ENCODE assay signal across 9 mouse cellular contexts in the genomic region with DNA sequence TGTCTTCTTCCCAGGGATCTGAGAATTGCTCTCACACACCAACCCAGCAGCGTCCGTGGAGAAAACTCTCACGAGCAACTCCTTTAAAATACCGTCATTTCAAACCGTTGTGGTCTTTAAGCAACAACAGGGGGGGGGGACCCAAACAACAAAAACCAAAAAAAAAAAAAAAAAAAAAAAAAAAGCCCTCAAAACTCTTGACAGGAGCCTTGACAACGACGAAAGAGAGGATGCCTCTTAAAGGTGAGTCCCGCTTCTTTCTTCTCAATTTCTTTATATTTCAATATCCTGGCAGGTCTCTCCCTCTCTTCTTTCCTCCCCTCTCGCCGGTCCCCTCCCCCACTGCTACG. TPM values are rescaled to one million over a fixed set of nuclear protein-coding genes. Genes with fewer than 3 reads are reported as not detected.
A peak's percentile ranks its signal among the peaks of the same experiment; 100 is the strongest.
DNase-seq lines count a peak whose midpoint lies in the region; ATAC-seq and TF ChIP-seq lines count a peak whose summit lies in the region.
"Had no signal": no experiment of that assay in that cellular context is flagged by ENCODE, and none has a peak within 500 bp of the region (broad histone marks: within the 10 kb centered on the region; RNA-seq: fewer than 3 reads in every experiment).

No protein-coding gene starts in this region.

- WGBS in heart, embryonic 10.5 days, result 0% methylated on average over 11 of the region's 11 CpGs
- WGBS in forebrain, embryonic 16.5 days, result under 1% methylated on average over 11 of the region's 11 CpGs
- WGBS in liver, embryonic 16.5 days (ENCODE audit: insufficient replicate concordance), result under 1% methylated on average over 11 of the region's 11 CpGs

- ATAC-seq in forebrain, embryonic 16.5 days, result no peak
- ATAC-seq in liver, embryonic 16.5 days (ENCODE audit: low read depth), result no peak

- H3K4me1 ChIP-seq in heart, embryonic 10.5 days, result peaks cover 39% of the 10 kb centered on the region
- H3K4me1 ChIP-seq in CH12.LX (ENCODE audit: control insufficient read depth in 1 of 2, insufficient read depth in 2 of 2), result peaks cover 2 to 10% of the 10 kb centered on the region in 2 experiments; a peak in 2 of 4 replicates
- H3K4me1 ChIP-seq in forebrain, embryonic 16.5 days (replicated peaks; ENCODE audit: control insufficient read depth, insufficient read depth, low read length), result peaks cover 40% of the 10 kb centered on the region
- H3K4me1 ChIP-seq in liver, embryonic 16.5 days (ENCODE audit: control insufficient read depth, low read depth, low read length), result peaks cover 10% of the 10 kb centered on the region

- H3K27ac ChIP-seq in heart, embryonic 10.5 days, result no peak overlapping the region
- H3K27ac ChIP-seq in CH12.LX (ENCODE audit: insufficient read depth, low read depth), result no peak overlapping the region
- peak overlapping the region; percentile 81 for H3K27ac ChIP-seq in forebrain, embryonic 16.5 days (ENCODE audit: low read length)
- no peak overlapping the region for H3K27ac ChIP-seq in liver, embryonic 16.5 days (ENCODE audit: low read length)

- H3K4me2 ChIP-seq in CH12.LX (ENCODE audit: insufficient read depth, low read depth, poor library complexity, severe bottlenecking), result peak overlapping the region; percentile 92
- peak overlapping the region; percentile 70 for H3K4me2 ChIP-seq in forebrain, embryonic 16.5 days (ENCODE audit: low read length)
- H3K4me2 ChIP-seq in liver, embryonic 16.5 days (ENCODE audit: low read depth, low read length), result peak overlapping the region; percentile 60

- DNase-seq in heart, embryonic 10.5 days (ENCODE audit: low spot score), result no peak
- no peak for DNase-seq in heart, adult 18-20 months
- no peak for DNase-seq in CH12.LX (ENCODE audit: extremely low read depth)
- no peak for DNase-seq in spleen, adult 18-20 months
- no peak for DNase-seq in kidney, adult 18-20 months
- no peak for DNase-seq in layer of hippocampus, adult 8-10 months (ENCODE audit: low spot score in 2 of 2)

- H3K9ac ChIP-seq in CH12.LX (ENCODE audit: insufficient read depth, low read depth), result no peak overlapping the region
- H3K9ac ChIP-seq in forebrain, embryonic 16.5 days (replicated peaks; ENCODE audit: low read depth, low read length), result peak overlapping the region; percentile 64
- H3K9ac ChIP-seq in liver, embryonic 16.5 days (ENCODE audit: low read depth, low read length), result no peak overlapping the region

- TF ChIP-seq RAD21 in CH12.LX (IDR thresholded peaks at IDR 0.05; ENCODE audit: low read depth, low read length), result no peak

- TF ChIP-seq POLR2A in CH12.LX (IDR thresholded peaks at IDR 0.05; ENCODE audit: low read depth, low read length), result no peak

- peaks cover 98% of the 10 kb centered on the region for H3K27me3 ChIP-seq in heart, embryonic 10.5 days (ENCODE audit: insufficient read depth, poor library complexity, severe bottlenecking)
- H3K27me3 ChIP-seq in CH12.LX (replicated peaks), result peaks cover 75% of the 10 kb centered on the region
- H3K27me3 ChIP-seq in forebrain, embryonic 16.5 days (replicated peaks; ENCODE audit: control insufficient read depth, insufficient read depth, low read length), result peaks cover 19% of the 10 kb centered on the region
- peaks cover 98% of the 10 kb centered on the region for H3K27me3 ChIP-seq in liver, embryonic 16.5 days (ENCODE audit: control insufficient read depth, insufficient read depth, low read depth, low read length)

- dilution Hi-C loops in CH12.LX (cut with MboI; ENCODE audit: extremely low pct_ligation_motif_present, extremely low pct_unique_long_range_greater_than_20kb, low sequenced_read_pairs), result no loop called here

- H3K9me3 ChIP-seq in heart, embryonic 10.5 days, result no peaks in the 10 kb centered on the region
- peaks cover 10% of the 10 kb centered on the region for H3K9me3 ChIP-seq in CH12.LX (replicated peaks; ENCODE audit: low read length)
- H3K9me3 ChIP-seq in forebrain, embryonic 16.5 days (ENCODE audit: control insufficient read depth, low read length), result no peaks in the 10 kb centered on the region
- H3K9me3 ChIP-seq in liver, embryonic 16.5 days (replicated peaks; ENCODE audit: control insufficient read depth, low read length), result no peaks in the 10 kb centered on the region

- peak overlapping the region; percentile 59 for H3K4me3 ChIP-seq in heart, embryonic 10.5 days
- H3K4me3 ChIP-seq in CH12.LX (replicated peaks in 1 of 3; ENCODE audit: low read depth in 2 of 3, low read length in 2 of 3, poor library complexity in 1 of 3), result peak overlapping the region in 1 of 3 experiments; percentile 22
- H3K4me3 ChIP-seq in forebrain, embryonic 16.5 days (replicated peaks; ENCODE audit: low read length), result peak overlapping the region; percentile 46
- peak overlapping the region; percentile 44 for H3K4me3 ChIP-seq in liver, embryonic 16.5 days (ENCODE audit: low read depth, low read length)

- H3K79me2 ChIP-seq in CH12.LX (replicated peaks; ENCODE audit: control insufficient read depth, extremely low read depth, insufficient read depth, poor library complexity, severe bottlenecking), result no peaks in the 10 kb centered on the region

- in situ Hi-C loops in CH12.LX (cut with MboI; ENCODE audit: low pct_ligation_motif_present, low pct_unique_long_range_greater_than_20kb, low sequenced_read_pairs), result no loop called here

- H3K36me3 ChIP-seq in heart, embryonic 10.5 days, result no peaks in the 10 kb centered on the region
- H3K36me3 ChIP-seq in CH12.LX (replicated peaks in 1 of 2; ENCODE audit: control insufficient read depth in 1 of 2, insufficient read depth in 1 of 2, low read length in 1 of 2), result no peaks in the 10 kb centered on the region
- H3K36me3 ChIP-seq in forebrain, embryonic 16.5 days (ENCODE audit: control insufficient read depth, insufficient read depth), result no peaks in the 10 kb centered on the region
- H3K36me3 ChIP-seq in liver, embryonic 16.5 days (ENCODE audit: control insufficient read depth, insufficient read depth), result no peaks in the 10 kb centered on the region

- no peak for TF ChIP-seq EP300 in CH12.LX (IDR thresholded peaks at IDR 0.05; ENCODE audit: low read length)

- TF ChIP-seq CTCF in CH12.LX (conservative IDR thresholded peaks at IDR 0.05 in 1 of 2, IDR thresholded peaks at IDR 0.05 in 1 of 2; ENCODE audit: low read depth in 2 of 2, low read length in 2 of 2), result no peak

TF ChIP-seq in CH12.LX, 34 proteins besides CTCF, POLR2A, EP300 and RAD21:
- TF ChIP-seq MXI1 (IDR thresholded peaks at IDR 0.05; ENCODE audit: low read depth, low read length) (no peak), E2F4 (IDR thresholded peaks at IDR 0.05; ENCODE audit: insufficient replicate concordance, low read depth, low read length) (no peak), ZNF384 (IDR thresholded peaks at IDR 0.05; ENCODE audit: low read depth, low read length) (peak; percentile 47)
TF ChIP-seq in CH12.LX: peak in this region for 1.

RNA-seq across cellular contexts. Expression of gene Pax6, which starts 7.0 kb away (rescaled TPM):
- 0.28 and 0.54 TPM in 2 replicates for polyA plus RNA-seq in heart, embryonic 10.5 days (2016; fragmentation: Nextera tagmentation; extraction: Ambion mirVana)
- total RNA-seq in heart, adult 18-20 months (2021), result not detected
- total RNA-seq in CH12.LX (2012; rRNA removed) (0.30 and 0.34 TPM in 2 replicates), CH12.LX (2014; rRNA removed) (not detected in 2 replicates)
- polyA plus RNA-seq in CH12.LX (2012; ENCODE audit: insufficient read length, low read depth), result 0.17 TPM in 1 of 2 replicates, not detected in the other
- 39.9 and 42.2 TPM in 2 replicates for polyA plus RNA-seq in forebrain, embryonic 16.5 days (2015; fragmentation: Nextera tagmentation; extraction: Ambion mirVana)
- polyA plus RNA-seq in liver, embryonic 16.5 days (2015; fragmentation: Nextera tagmentation; extraction: Ambion mirVana), result 0.04 and 0.08 TPM in 2 replicates
- total RNA-seq in layer of hippocampus, adult 8-10 months (2022), result 10 to 100 TPM; 12.5 to 17.6 (median 12.8) TPM
- total RNA-seq: neutrophil, adult 5-6 weeks had no signal

Comparison
In these comparisons a context has a peak if more than half of its experiments do, and no peak if none do; other contexts are left out.
1. RNA of gene Pax6, which starts 7.0 kb away (polyA plus RNA-seq): 39.9 to 42.2 TPM in forebrain, embryonic 16.5 days; 0.28 to 0.54 TPM in heart, embryonic 10.5 days, 0.17 TPM in CH12.LX and 0.04 to 0.08 TPM in liver, embryonic 16.5 days; every median in the first group is over 10 times any median in the second.
2. Peak in every context shown above with its lines, with median percentiles within 50 percentile points of each other: H3K4me2 ChIP-seq.